ENCODE assay signal across 8 mouse cellular contexts in the genomic region with DNA sequence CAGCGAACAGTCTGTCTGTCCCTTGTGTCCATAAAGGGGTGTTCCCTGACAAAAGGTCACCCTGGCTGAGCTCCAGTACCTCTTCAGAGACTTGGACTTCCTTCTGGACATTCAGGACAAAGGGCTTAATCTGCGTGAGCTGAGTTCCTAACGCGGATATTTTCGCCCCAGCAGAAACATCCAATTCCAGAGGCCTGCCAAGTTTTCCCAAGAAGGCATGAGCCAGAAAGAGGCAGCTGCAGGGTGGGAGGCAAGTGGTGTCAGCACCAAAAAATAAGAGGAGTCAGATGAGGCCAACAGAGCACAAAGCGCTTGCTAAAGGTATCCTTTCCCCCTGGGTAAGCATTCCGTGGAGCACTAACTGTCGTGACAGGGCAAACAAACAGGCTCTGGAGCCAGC.
DNase-seq lines count a peak whose midpoint lies in the region; TF ChIP-seq lines count a peak whose summit lies in the region.

No protein-coding gene starts in this region.

- no peak overlapping the region for H3K4me3 ChIP-seq in embryonic facial prominence, embryonic 10.5 days
- no peak overlapping the region for H3K4me3 ChIP-seq in heart, adult 2 months
- no peak overlapping the region for H3K4me3 ChIP-seq in limb, embryonic 10.5 days

- no peaks in the 10 kb centered on the region for H3K9me3 ChIP-seq in embryonic facial prominence, embryonic 10.5 days
- H3K9me3 ChIP-seq in limb, embryonic 10.5 days (replicated peaks): no peaks in the 10 kb centered on the region

- H3K27me3 ChIP-seq in embryonic facial prominence, embryonic 10.5 days (replicated peaks; ENCODE audit: low read depth, poor library complexity, severe bottlenecking): no peaks in the 10 kb centered on the region
- H3K27me3 ChIP-seq in heart, adult 2 months (ENCODE audit: control insufficient read depth, insufficient read depth, low read length): no peaks in the 10 kb centered on the region
- H3K27me3 ChIP-seq in limb, embryonic 10.5 days (ENCODE audit: low read depth, poor library complexity, severe bottlenecking): no peaks in the 10 kb centered on the region

- peak; percentile 95 for TF ChIP-seq EP300 in heart, adult 2 months (IDR thresholded peaks at IDR 0.05; ENCODE audit: insufficient read depth, low read depth, low read length)

- no peaks in the 10 kb centered on the region for H3K36me3 ChIP-seq in embryonic facial prominence, embryonic 10.5 days (replicated peaks)
- H3K36me3 ChIP-seq in heart, adult 2 months (ENCODE audit: control insufficient read depth, insufficient read depth, low read length): peaks cover 2% of the 10 kb centered on the region; the same call in 1 of the 2 replicates
- H3K36me3 ChIP-seq in limb, embryonic 10.5 days: no peaks in the 10 kb centered on the region

- peak; percentile 34; the same call in 1 of the 2 replicates for TF ChIP-seq POLR2A in heart, adult 2 months (IDR thresholded peaks at IDR 0.05; ENCODE audit: insufficient read depth, low read depth, low read length)

- 44% methylated on average over 8 of the region's 8 CpGs for WGBS in embryonic facial prominence, embryonic 10.5 days
- WGBS in heart, adult 2 months: 3% methylated on average over 8 of the region's 8 CpGs
- WGBS in limb, embryonic 10.5 days: 71% methylated on average over 8 of the region's 8 CpGs

- DNase-seq in adrenal gland, postnatal 14 days: peak; percentile 85
- no peak for DNase-seq in embryonic facial prominence, embryonic 10.5 days (ENCODE audit: low spot score)
- DNase-seq in heart, adult 2 months: peak; percentile 84 to 92
- DNase-seq in kidney, adult 9 months: peak; percentile 98
- no peak for DNase-seq in limb, embryonic 10.5 days (ENCODE audit: low spot score)
- peak; percentile 68 for DNase-seq in ovary, postnatal 14 days (ENCODE audit: low spot score)
- DNase-seq in urinary bladder, postnatal 36 days (ENCODE audit: low spot score in 2 of 2): peak; percentile 58 to 90
- no peak for DNase-seq in thymus, postnatal 14 days

- H3K4me1 ChIP-seq in embryonic facial prominence, embryonic 10.5 days: peaks cover 35% of the 10 kb centered on the region
- H3K4me1 ChIP-seq in heart, adult 2 months (ENCODE audit: control insufficient read depth, insufficient read depth, low read length): peaks cover 23% of the 10 kb centered on the region
- H3K4me1 ChIP-seq in limb, embryonic 10.5 days: peaks cover 25% of the 10 kb centered on the region

- H3K9ac ChIP-seq in heart, adult 2 months (ENCODE audit: low read depth, low read length): peak overlapping the region; percentile 5

- no peaks in the 10 kb centered on the region for H3K79me2 ChIP-seq in heart, adult 2 months (replicated peaks; ENCODE audit: control insufficient read depth, insufficient read depth, low read length)

- peak overlapping the region; percentile 41; the same call in 1 of the 2 replicates for H3K27ac ChIP-seq in embryonic facial prominence, embryonic 10.5 days (replicated peaks)
- peak overlapping the region; percentile 95 for H3K27ac ChIP-seq in heart, adult 2 months
- peak overlapping the region; percentile 44; the same call in 1 of the 2 replicates for H3K27ac ChIP-seq in limb, embryonic 10.5 days

- intact Hi-C loops in heart, adult 2 months (cut with DNase I): loop anchor here (1.0 to 5.0 kb wide), 8 partner anchors 15 to 315 kb away; no protein-coding TSS in a partner anchor

- TF ChIP-seq CTCF in heart, adult 2 months (IDR thresholded peaks at IDR 0.05): no peak

Comparison
In these comparisons a context has a peak if more than half of its experiments do, and no peak if none do; other contexts are left out.
1. DNase-seq: peak in adrenal gland, postnatal 14 days (single experiment), heart, adult 2 months (2 of 2), kidney, adult 9 months (single experiment), ovary, postnatal 14 days (single experiment) and urinary bladder, postnatal 36 days (2 of 2); none in embryonic facial prominence, embryonic 10.5 days (single experiment), limb, embryonic 10.5 days (single experiment) and thymus, postnatal 14 days (single experiment).
2. H3K27ac ChIP-seq: peak in every context shown above with its lines; median percentile 95 in heart, adult 2 months; 44 in limb, embryonic 10.5 days; 41 in embryonic facial prominence, embryonic 10.5 days.